Mouse (Mus musculus) mesoderm, embryonic 11.5 days (tissue): ENCODE data around the gene Mgat3.
A peak's percentile ranks its signal among the peaks of the same experiment; 100 is the strongest.

ENCODE experiments used
- DNase-seq: peaks from one replicate; pipeline ENCODE4 v3.0.0-alpha.2; 2012; ENCODE audit warnings: low read depth, low spot score

The Mgat3 gene

DNA sequence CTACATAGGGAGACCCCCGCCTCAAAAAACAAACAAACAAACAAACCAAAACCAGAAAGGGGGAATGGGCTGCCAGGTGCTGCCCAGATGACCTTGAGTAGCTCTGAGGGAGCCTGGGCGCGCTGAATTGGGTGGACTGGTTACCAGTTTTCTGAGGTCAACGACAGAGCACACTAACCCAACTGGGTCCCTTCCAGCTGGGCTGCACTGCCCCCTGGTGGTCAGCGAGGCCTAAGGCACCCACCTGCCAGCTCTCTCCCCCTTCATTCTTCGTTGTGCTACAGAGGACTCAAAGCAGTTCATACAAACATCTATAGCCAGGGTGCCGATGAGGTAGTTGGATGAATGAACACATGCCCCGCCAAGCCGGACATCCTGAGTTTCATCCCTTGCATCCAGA is 51.7 kb downstream of the Mgat3 start:
- DNase-seq: peak; percentile 85

DNA sequence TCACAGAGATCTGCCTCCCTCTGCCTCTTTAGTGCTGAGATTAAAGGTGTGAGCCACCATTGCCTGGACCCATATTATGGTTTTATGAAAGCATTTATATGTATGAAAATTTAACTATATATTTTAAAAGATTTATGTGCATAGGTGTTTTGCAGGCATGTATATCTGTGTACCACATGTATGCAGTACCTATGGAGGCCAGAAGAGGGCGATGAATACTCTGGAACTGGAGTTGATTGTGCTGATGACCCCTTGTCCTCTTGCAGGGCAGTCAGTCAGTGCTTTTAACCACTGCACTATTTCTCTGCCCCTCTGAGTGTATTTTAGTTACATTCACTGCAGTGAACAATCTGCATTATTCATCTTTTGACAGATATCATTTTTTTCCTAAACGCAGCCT is 52.3 kb downstream of the Mgat3 start:
- peak; percentile 75 for DNase-seq

GRCm38 (mm10) chr15:80228071-80228800 is 54.7 kb downstream of the Mgat3 start:
- no peak for DNase-seq

DNA sequence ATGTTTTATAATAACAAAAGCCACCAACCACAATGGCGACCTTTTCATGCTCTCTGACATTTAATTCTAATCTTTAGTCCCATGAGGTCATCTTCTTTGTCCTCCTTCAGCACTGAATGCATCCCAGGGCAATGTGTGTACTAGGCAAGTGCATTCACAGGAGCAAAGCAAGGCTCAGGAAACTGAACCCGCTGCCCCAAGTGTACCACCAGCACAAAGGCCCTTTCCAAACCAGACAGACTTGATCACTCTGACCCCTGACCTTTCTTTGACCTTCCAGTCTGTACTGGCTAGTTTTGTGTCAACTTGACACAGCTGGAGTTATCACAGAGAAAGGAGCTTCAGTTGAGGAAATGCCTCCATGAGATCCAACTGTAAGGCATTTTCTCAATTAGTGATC is 58.8 kb downstream of the Mgat3 start:
- DNase-seq: no peak

DNA sequence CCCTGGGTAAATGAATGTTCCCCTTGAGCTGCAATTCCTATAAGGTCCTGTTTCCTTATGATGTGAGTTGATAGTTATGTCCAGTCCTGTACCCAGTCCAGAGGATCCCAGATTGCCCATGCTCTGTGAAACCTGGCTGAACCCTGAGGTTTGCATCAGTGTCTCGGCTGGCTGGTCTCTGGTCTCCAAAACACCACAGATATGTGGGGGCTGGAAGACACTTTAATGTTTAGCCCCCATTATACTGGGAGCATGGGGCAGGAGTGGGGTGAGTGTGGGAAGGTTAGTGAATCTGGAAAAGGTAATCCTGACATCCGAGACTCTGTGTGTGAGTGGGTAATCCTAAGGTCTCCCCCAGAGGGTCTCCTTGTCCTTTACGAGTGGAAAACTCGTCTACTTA is 59.5 kb downstream of the Mgat3 start:
- DNase-seq: no peak

- peak; percentile 99 for DNase-seq
These were observed 60.4 kb downstream of the Mgat3 start, which contains the start of gene Mief1 for GRCm38 (mm10) chr15:80233733-80234509. Gene Mief1 (plus strand): TSS chr15:80234018.

GRCm38 (mm10) chr15:80235535-80235934 is 62.0 kb downstream of the Mgat3 start, which contains the start of gene AC140267.1:
Gene AC140267.1 (plus strand): TSS chr15:80235835.
- no peak for DNase-seq

GRCm38 (mm10) chr15:80248135-80248534 is 74.6 kb downstream of the Mgat3 start:
- no peak for DNase-seq

GRCm38 (mm10) chr15:80248596-80248995 is 75.1 kb downstream of the Mgat3 start:
- DNase-seq: no peak

DNA sequence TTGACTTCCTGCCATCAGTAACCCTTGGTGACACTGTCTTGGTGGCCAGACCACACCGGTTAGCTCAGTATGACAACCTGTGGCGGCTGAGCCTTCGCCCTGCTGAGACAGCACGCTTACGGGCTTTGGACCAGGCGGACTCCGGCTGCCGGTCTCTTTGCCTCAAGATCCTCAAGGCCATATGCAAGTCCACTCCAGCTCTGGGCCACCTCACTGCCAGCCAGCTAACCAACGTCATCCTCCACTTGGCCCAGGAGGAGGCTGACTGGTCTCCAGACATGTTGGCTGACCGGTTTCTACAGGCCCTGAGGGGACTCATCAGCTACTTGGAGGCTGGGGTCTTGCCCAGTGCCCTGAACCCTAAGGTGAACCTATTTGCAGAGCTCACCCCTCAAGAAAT is 76.2 kb downstream of the Mgat3 start:
- DNase-seq: no peak

- DNase-seq: no peak
These were observed 77.1 kb downstream of the Mgat3 start for GRCm38 (mm10) chr15:80250586-80250985.

- DNase-seq: no peak
These were observed 80.0 kb downstream of the Mgat3 start for GRCm38 (mm10) chr15:80253530-80253929.

GRCm38 (mm10) chr15:80254207-80254606 is 80.7 kb downstream of the Mgat3 start:
- no peak for DNase-seq

GRCm38 (mm10) chr15:80254847-80255645 is 81.5 kb downstream of the Mgat3 start, which contains the start of gene Atf4:
Gene Atf4 (plus strand): TSS chr15:80255184.
- DNase-seq: peak; percentile 99

DNA sequence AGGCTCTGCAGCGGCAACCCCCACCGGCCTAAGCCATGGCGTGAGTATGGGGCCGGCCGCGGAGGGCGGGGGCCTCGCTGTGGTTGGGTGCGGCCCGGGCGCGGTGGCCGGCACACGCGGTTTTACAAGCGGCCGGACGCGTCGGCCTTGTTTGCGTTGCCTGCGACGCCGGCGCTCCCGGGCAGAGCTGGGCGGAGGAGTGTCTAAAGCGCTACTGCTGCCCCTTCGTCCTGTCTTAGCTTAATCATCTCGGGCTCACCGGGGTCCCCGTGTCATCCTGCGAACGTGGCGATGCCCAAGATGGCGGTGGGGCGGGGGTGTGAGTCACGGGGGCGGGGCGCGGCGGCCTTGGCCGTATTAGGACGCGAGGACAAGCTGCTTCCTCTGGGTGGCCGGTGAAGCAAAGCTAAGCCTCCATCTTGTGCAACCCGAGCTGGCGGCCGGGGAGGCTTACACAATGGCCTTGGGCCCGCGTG is 82.2 kb downstream of the Mgat3 start:
- DNase-seq: peak; percentile 84

- DNase-seq: no peak
These were observed 82.7 kb downstream of the Mgat3 start for GRCm38 (mm10) chr15:80256242-80256641.

GRCm38 (mm10) chr15:80256656-80257601 is 83.4 kb downstream of the Mgat3 start:
- DNase-seq: no peak

DNA sequence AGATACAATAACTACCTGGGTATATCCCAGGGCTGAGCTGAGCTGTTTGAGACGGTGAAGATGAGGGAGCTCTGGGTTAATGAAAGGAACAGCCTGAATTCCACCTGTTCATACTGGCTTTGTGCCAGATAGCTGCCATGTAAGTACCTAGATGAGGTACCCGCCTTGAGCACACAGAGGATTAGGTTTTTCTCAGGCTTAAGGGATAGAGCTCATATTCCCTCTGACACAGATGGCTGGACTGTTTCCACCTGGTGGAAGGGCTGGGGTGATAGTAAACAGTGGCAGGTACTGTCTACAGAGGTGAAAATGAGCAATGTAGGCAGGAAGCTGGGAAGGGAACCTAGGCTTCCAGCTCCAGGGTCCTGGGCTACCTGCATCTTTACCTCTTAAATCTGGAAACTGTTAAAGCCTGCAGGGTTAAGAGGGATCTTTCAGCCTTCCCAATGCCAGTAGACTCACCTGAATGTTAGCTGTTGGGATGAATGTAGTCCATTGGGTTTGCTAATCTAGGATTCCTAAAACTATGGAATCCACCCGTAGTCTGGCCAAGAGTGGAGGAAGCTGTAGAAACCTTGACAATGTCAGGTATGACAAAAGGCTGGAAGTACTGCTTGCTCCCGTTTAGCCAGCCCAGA is 84.2 kb downstream of the Mgat3 start:
- no peak for DNase-seq

DNA sequence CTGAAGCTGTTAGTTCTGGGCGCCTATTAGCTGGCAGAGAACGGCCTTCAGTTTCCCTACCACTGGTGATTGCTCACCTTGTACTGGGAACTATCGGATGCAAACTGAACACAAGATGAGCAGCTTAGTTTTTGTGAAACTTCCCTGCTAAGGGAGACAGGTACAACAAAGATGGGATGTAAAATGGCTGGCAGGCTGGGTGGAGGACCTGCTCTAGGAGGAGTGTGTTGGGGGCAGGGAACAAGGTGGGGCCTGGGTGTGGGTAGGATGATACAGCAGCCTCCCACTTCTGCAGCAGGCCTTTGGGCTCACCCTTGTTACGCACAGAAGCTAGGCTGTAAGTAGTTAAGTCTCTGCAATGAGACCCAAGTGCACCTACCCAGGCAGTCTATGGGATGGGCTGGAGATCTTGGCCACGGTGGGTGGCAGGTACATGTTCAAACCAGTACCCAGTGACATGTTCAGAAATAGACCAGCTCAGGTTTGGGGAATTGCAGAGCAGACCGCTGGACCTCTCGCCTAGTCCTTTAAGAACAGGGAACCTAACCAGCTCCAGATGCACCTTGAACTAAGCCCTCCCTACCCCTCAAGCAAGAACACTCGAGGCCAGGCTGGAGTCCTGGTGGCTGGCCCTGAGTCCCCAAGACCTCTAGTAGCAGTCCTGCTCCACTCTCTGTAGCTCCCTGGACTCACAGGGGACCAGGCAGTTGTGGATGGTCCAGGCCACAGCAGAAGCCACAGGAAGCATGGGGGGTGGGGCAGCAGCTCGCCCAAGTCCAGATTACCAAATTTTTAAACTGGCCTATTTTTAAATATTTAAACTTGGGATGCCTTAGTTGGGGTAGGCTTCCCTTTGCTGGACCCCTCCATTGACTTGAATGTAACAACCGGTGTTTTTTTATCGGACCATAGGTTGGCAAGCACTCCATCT is 85.0 kb downstream of the Mgat3 start:
- DNase-seq: no peak
